Mouse (Mus musculus): Measurements from ENCODE around the gene Gm28053. TPM values are rescaled to one million over a fixed set of nuclear protein-coding genes. Genes with fewer than 3 reads are reported as not detected.

Gene Gm28053
- polyA plus RNA-seq (2014; fragmentation: Nextera tagmentation; extraction: Ambion mirVana): 0.75 and 1.3 TPM in 2 replicates

DNA sequence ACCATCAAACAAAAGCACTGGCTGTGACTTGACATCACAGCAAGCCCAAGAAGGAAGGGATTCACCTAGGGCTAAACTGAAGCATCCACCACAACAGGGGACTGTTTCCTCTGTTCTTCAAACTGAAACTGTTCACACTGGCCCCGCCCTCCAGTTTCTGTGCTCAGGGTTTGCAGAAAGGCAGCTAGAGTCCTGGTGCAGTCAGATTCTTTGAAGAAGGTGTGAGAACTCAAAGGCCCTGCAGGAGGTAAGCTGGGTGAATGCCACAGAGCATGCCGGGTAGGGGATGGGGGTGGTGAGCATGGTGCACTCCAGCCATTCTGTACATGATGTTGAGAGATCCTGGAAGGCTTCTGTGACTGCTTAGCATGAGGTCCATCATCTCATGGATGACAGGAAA lies at the start of gene Gm28053, which contains the start of gene Gimap7:
TSS of gene Gm28053 (plus strand) at position 153 of the 400 bp plus-strand sequence.
TSS of gene Gimap7 (plus strand) at position 167 of the 400 bp plus-strand sequence.
- no peak within 1 kb of the TSS for H3K4me2 ChIP-seq
- WGBS: 57% methylated on average over 2 of the region's 2 CpGs
- ATAC-seq (ENCODE audit: low FRiP score): no peak
- H3K36me3 ChIP-seq (ENCODE audit: control insufficient read depth, insufficient read depth, low read length): no peaks in the 10 kb centered on the region
- H3K27ac ChIP-seq (ENCODE audit: low read depth, low read length): no peak within 1 kb of the TSS
- no peak within 1 kb of the TSS for H3K4me3 ChIP-seq (ENCODE audit: low read depth, low read length)
- H3K9me3 ChIP-seq (ENCODE audit: control insufficient read depth, low read length): no peaks in the 10 kb centered on the region
- DNase-seq (ENCODE audit: low spot score, missing footprints): no peak
- H3K27me3 ChIP-seq (ENCODE audit: control insufficient read depth, insufficient read depth, low read length): no peaks in the 10 kb centered on the region
- H3K4me1 ChIP-seq (ENCODE audit: control insufficient read depth, insufficient read depth, low read length): no peaks in the 10 kb centered on the region
- no peak within 1 kb of the TSS for H3K9ac ChIP-seq (ENCODE audit: low read length)

- Histone ChIP-seq H3K27me3 (ENCODE audit: control insufficient read depth, insufficient read depth, low read length) (no peaks in the 10 kb centered on the region), H3K4me3 (ENCODE audit: low read depth, low read length) (no peak overlapping the region), H3K4me1 (ENCODE audit: control insufficient read depth, insufficient read depth, low read length) (no peaks in the 10 kb centered on the region), H3K4me2 (no peak overlapping the region), H3K27ac (ENCODE audit: low read depth, low read length) (no peak overlapping the region), H3K9ac (ENCODE audit: low read length) (no peak overlapping the region), H3K36me3 (ENCODE audit: control insufficient read depth, insufficient read depth, low read length) (no peaks in the 10 kb centered on the region), H3K9me3 (ENCODE audit: control insufficient read depth, low read length) (no peaks in the 10 kb centered on the region)
- ATAC-seq (ENCODE audit: low FRiP score) (no peak), DNase-seq (ENCODE audit: low spot score, missing footprints) (no peak)
- 61% methylated on average over 2 of the region's 2 CpGs for WGBS
These were observed 48.9 kb upstream of the Gm28053 start for GRCm38 (mm10) chr6:48669446-48669969.

DNA sequence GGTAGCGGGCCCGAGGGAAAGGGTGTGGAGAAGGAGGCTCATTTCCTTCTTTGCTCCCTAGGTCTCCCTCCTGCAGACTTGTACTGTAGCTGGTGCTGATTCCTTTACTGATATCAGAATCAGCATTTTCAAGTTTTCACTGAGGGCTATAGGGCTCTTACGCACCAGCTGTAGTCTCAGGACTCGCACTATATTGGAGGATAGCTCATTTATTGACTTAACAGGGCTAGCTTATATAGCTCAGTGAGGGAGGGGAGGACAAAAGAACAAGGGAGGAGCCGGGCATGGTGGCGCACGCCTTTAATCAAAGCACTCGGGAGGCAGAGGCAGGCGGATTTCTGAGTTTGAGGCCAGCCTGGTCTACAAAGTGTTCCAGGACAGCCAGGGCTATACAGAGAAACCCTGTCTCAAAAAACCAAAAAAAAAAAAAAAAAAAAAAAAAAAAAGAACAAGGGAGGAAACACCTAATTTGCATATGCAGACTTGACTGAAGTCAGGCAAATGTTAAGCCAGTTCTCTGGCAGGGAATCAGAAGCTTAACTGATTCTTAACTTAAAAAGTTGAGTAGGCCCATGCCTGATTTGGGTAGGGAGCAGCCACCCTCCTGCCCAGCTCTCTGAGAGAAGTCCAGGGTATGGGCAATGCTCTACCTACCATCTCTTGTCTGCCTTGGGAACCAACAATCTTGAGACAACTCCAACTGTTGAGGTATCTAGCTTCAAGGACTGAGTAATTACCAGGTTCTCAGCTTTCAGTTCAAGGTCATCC lies 43.9 kb upstream of the Gm28053 start:
- no peak overlapping the region for H3K4me3 ChIP-seq (ENCODE audit: low read depth, low read length)
- no peaks in the 10 kb centered on the region for H3K27me3 ChIP-seq (ENCODE audit: control insufficient read depth, insufficient read depth, low read length)
- H3K9ac ChIP-seq (ENCODE audit: low read length): no peak overlapping the region
- no peak for DNase-seq (ENCODE audit: low spot score, missing footprints)
- no peak overlapping the region for H3K4me2 ChIP-seq
- H3K36me3 ChIP-seq (ENCODE audit: control insufficient read depth, insufficient read depth, low read length): no peaks in the 10 kb centered on the region
- WGBS: 91% methylated on average over 9 of the region's 9 CpGs
- no peaks in the 10 kb centered on the region for H3K9me3 ChIP-seq (ENCODE audit: control insufficient read depth, low read length)
- ATAC-seq (ENCODE audit: low FRiP score): no peak
- no peaks in the 10 kb centered on the region for H3K4me1 ChIP-seq (ENCODE audit: control insufficient read depth, insufficient read depth, low read length)
- no peak overlapping the region for H3K27ac ChIP-seq (ENCODE audit: low read depth, low read length)

GRCm38 (mm10) chr6:48675400-48675930 lies 42.9 kb upstream of the Gm28053 start:
- WGBS: 49% methylated on average over 10 of the region's 10 CpGs
- ATAC-seq (ENCODE audit: low FRiP score) (no peak), DNase-seq (ENCODE audit: low spot score, missing footprints) (no peak)
- Histone ChIP-seq H3K27me3 (ENCODE audit: control insufficient read depth, insufficient read depth, low read length) (no peaks in the 10 kb centered on the region), H3K9me3 (ENCODE audit: control insufficient read depth, low read length) (no peaks in the 10 kb centered on the region), H3K27ac (ENCODE audit: low read depth, low read length) (no peak overlapping the region), H3K4me3 (ENCODE audit: low read depth, low read length) (no peak overlapping the region), H3K9ac (ENCODE audit: low read length) (no peak overlapping the region), H3K4me1 (ENCODE audit: control insufficient read depth, insufficient read depth, low read length) (no peaks in the 10 kb centered on the region), H3K4me2 (no peak overlapping the region), H3K36me3 (ENCODE audit: control insufficient read depth, insufficient read depth, low read length) (no peaks in the 10 kb centered on the region)

DNA sequence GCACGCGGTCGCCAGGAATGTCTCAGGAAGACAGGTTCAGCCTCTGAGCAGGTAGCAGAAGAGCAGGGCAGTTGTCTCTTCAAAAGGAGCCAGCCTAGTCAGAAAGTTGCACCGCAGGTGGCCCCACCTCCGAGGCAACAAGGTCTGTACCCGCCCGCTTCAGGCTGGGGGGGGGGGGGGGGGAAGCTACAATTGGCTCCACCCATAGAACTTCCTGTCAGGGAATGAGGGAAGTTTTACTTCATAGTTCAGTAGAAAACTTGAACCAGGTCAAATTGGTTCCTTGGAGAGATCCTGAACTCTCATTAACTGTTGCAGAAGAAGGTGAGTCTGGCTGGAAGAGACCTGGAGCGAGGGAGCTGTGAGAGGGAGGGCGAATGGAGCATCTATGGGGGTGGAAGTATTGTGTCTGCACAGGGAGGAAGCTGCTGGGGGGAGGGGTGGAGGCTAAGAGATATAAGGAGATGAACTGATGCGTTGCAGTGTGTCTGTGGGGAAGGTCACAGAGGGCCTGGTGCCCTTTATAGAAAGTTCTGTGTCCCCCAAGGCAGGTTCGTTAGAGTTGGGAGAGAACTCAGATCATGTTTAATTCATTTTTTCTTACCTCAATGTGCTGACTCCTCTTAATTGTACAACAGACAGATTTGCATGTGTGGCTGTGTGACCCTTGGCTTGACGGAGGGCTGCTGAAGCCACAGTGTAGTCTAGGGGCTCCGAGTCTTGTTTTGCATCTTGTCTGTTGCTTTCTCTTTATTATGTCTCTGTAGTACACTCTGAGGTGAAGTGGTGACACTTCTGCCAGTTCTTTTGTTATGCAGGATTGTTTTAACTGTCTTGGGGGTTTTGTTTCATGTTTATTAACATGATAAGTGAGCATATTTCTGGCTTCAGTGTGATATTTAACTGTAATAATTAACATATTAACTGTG lies 42.2 kb upstream of the Gm28053 start, which contains the start of gene Gimap9:
TSS of gene Gimap9 (plus strand) at position 199 of the 929 bp plus-strand sequence.
- no peak for ATAC-seq (ENCODE audit: low FRiP score)
- Histone ChIP-seq H3K36me3 (ENCODE audit: control insufficient read depth, insufficient read depth, low read length) (no peaks in the 10 kb centered on the region), H3K4me1 (ENCODE audit: control insufficient read depth, insufficient read depth, low read length) (no peaks in the 10 kb centered on the region), H3K27ac (ENCODE audit: low read depth, low read length) (no peak within 1 kb of the TSS), H3K9ac (ENCODE audit: low read length) (peak within 1 kb of the TSS; percentile 20; the same call in 1 of the 2 replicates), H3K9me3 (ENCODE audit: control insufficient read depth, low read length) (no peaks in the 10 kb centered on the region), H3K4me2 (peak within 1 kb of the TSS; percentile 13), H3K4me3 (ENCODE audit: low read depth, low read length) (no peak within 1 kb of the TSS), H3K27me3 (ENCODE audit: control insufficient read depth, insufficient read depth, low read length) (no peaks in the 10 kb centered on the region)
- DNase-seq (ENCODE audit: low spot score, missing footprints): peak; percentile 86
- 21% methylated on average over 13 of the region's 13 CpGs for WGBS

DNA sequence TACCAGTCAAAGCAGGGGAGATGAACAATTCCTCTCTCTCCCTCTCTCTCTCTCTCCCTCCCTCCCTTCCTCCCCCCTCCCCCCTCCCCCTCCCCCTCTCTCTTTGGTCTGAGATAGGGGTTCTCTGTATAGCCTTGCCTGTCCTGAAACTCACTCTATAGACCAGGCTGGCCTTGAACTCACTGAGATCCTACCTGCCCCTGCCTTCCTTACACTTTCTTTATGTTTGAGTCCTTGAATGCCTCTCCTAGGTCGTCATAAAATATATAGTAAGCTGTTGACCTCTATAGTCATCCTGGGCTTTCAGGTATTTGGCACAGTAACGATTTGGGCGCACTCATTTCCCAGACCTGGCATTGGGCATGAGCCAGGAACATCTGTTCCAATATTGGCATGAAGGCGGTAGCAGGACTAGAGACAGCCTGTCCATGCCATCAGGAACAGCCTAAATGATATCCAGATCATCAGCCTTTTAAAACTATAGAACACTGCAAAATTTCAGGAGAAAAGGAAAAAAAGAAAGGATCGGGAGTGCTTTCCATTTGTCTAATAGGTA lies 41.5 kb upstream of the Gm28053 start:
- WGBS: 83% methylated on average over 5 of the region's 5 CpGs
- no peak for DNase-seq (ENCODE audit: low spot score, missing footprints)
- H3K4me2 ChIP-seq: no peak overlapping the region
- no peaks in the 10 kb centered on the region for H3K9me3 ChIP-seq (ENCODE audit: control insufficient read depth, low read length)
- H3K27me3 ChIP-seq (ENCODE audit: control insufficient read depth, insufficient read depth, low read length): no peaks in the 10 kb centered on the region
- no peak for ATAC-seq (ENCODE audit: low FRiP score)
- no peak overlapping the region for H3K27ac ChIP-seq (ENCODE audit: low read depth, low read length)
- no peak overlapping the region for H3K9ac ChIP-seq (ENCODE audit: low read length)
- H3K36me3 ChIP-seq (ENCODE audit: control insufficient read depth, insufficient read depth, low read length): no peaks in the 10 kb centered on the region
- no peak overlapping the region for H3K4me3 ChIP-seq (ENCODE audit: low read depth, low read length)
- H3K4me1 ChIP-seq (ENCODE audit: control insufficient read depth, insufficient read depth, low read length): no peaks in the 10 kb centered on the region

DNA sequence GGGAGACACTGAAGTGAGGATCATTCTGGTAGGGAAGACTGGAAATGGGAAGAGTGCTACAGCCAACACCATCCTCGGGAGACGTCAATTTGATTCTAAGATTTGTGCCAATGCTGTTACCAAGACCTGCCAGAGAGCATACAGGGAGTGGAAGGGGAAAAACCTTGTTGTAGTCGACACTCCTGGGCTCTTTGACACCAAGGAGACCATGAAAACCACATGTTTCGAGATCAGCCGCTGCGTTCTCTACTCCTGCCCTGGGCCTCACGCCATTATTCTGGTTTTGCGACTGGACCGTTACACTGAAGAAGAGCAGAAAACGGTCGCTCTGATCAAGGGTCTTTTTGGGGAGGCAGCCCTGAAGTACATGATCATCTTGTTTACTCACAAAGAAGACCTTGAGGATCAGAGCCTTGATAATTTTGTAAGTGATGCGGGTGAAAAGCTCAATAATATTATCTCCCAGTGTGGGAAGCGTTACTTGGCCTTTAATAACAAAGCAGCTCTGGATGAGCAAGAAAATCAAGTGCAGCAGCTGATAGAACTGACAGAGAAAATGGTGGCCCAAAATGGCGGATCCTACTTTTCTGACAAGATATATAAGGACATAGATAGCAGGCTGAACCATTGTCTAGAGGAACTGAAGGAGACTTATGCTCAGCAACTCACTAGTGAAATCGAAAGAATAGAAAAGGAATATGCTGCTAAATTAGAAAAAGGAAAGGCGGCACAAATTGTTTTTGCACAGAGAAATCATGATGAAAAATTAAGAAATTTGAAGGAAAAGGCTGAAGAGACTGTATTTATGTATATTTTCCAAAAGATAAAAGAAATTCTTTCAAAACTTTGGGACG lies 40.7 kb upstream of the Gm28053 start:
- Histone ChIP-seq H3K9me3 (ENCODE audit: control insufficient read depth, low read length) (no peaks in the 10 kb centered on the region), H3K27ac (ENCODE audit: low read depth, low read length) (no peak overlapping the region), H3K4me1 (ENCODE audit: control insufficient read depth, insufficient read depth, low read length) (no peaks in the 10 kb centered on the region), H3K27me3 (ENCODE audit: control insufficient read depth, insufficient read depth, low read length) (no peaks in the 10 kb centered on the region), H3K9ac (ENCODE audit: low read length) (no peak overlapping the region), H3K4me2 (no peak overlapping the region), H3K36me3 (ENCODE audit: control insufficient read depth, insufficient read depth, low read length) (no peaks in the 10 kb centered on the region), H3K4me3 (ENCODE audit: low read depth, low read length) (no peak overlapping the region)
- ATAC-seq (ENCODE audit: low FRiP score) (no peak), DNase-seq (ENCODE audit: low spot score, missing footprints) (no peak)
- 94% methylated on average over 17 of the region's 17 CpGs for WGBS

DNA sequence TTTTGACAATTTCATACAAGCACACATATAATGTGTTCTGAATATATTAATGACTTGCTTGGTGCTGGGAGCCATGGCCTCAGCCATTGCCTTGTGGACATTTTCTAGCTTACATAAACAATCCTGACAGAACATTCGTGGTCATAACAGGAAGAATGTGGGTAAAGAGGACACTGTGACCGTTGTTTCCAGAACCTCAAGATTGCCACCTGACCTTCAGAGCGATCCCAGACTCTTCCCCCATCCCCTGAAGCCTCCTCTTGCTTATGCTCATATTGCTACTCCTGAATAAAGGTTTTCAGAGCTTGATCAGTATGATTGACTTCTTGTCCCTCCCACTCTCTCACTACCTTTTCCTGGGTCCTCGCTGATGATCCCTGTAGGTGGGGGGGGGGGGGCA lies 40.0 kb upstream of the Gm28053 start:
- Histone ChIP-seq H3K27ac (ENCODE audit: low read depth, low read length) (no peak overlapping the region), H3K4me2 (no peak overlapping the region), H3K4me3 (ENCODE audit: low read depth, low read length) (no peak overlapping the region), H3K4me1 (ENCODE audit: control insufficient read depth, insufficient read depth, low read length) (no peaks in the 10 kb centered on the region), H3K27me3 (ENCODE audit: control insufficient read depth, insufficient read depth, low read length) (no peaks in the 10 kb centered on the region), H3K9me3 (ENCODE audit: control insufficient read depth, low read length) (no peaks in the 10 kb centered on the region), H3K9ac (ENCODE audit: low read length) (no peak overlapping the region), H3K36me3 (ENCODE audit: control insufficient read depth, insufficient read depth, low read length) (no peaks in the 10 kb centered on the region)
- 85% methylated on average over 4 of the region's 4 CpGs for WGBS
- ATAC-seq (ENCODE audit: low FRiP score) (no peak), DNase-seq (ENCODE audit: low spot score, missing footprints) (no peak)

All from midbrain, embryonic 11.5 days (tissue).